ENCODE assay signal across 8 mouse cellular contexts in genomic region chr11:113101534-113101933, GRCm38 (mm10).
DNase-seq lines count a peak whose midpoint lies in the region; ATAC-seq and TF ChIP-seq lines count a peak whose summit lies in the region.

No protein-coding gene starts in this region.

- peak; percentile 4 to 12 for DNase-seq in B cell, adult 2 months
- no peak for DNase-seq in embryonic facial prominence, embryonic 11.5 days (ENCODE audit: low spot score)
- peak; percentile 69 for DNase-seq in lung, adult 2 months
- no peak for DNase-seq in cerebellum, adult 2 months
- no peak for DNase-seq in frontal cortex, postnatal 25 days (ENCODE audit: low spot score in 2 of 2)
- no peak for DNase-seq in yolk sac, embryonic 10.5 days (ENCODE audit: low spot score)
- no peak for DNase-seq in ovary, adult 18-20 months (ENCODE audit: low spot score)

- H3K4me1 ChIP-seq in embryonic facial prominence, embryonic 11.5 days (ENCODE audit: control insufficient read depth, insufficient read depth, low read length), result peaks cover 5% of the 10 kb centered on the region; the same call in 1 of the 2 replicates
- peaks cover 33% of the 10 kb centered on the region for H3K4me1 ChIP-seq in intestine, embryonic 16.5 days (ENCODE audit: control insufficient read depth, insufficient read depth, low read length)
- peaks cover 7% of the 10 kb centered on the region; the same call in 1 of the 2 replicates for H3K4me1 ChIP-seq in lung, adult 2 months (ENCODE audit: control insufficient read depth, insufficient read depth, low read length)
- H3K4me1 ChIP-seq in cerebellum, adult 2 months (ENCODE audit: control insufficient read depth, insufficient read depth, low read length), result peaks cover 7% of the 10 kb centered on the region; the same call in 1 of the 2 replicates

- 43% methylated on average over 11 of the region's 11 CpGs for WGBS in embryonic facial prominence, embryonic 11.5 days
- 39% methylated on average over 11 of the region's 11 CpGs for WGBS in intestine, embryonic 16.5 days
- 26% methylated on average over 11 of the region's 11 CpGs for WGBS in lung, adult 2 months
- WGBS in cerebellum, adult 2 months, result 60% methylated on average over 11 of the region's 11 CpGs

- peak; percentile 58; the same call in 1 of the 2 replicates for TF ChIP-seq POLR2A in lung, adult 2 months (IDR thresholded peaks at IDR 0.05; ENCODE audit: borderline replicate concordance, extremely low read depth, low read depth, low read length)
- no peak for TF ChIP-seq POLR2A in cerebellum, adult 2 months (IDR thresholded peaks at IDR 0.05; ENCODE audit: borderline replicate concordance, insufficient read depth, low read length)

- no peaks in the 10 kb centered on the region for H3K27me3 ChIP-seq in embryonic facial prominence, embryonic 11.5 days (ENCODE audit: control insufficient read depth, insufficient read depth, low read length)
- no peaks in the 10 kb centered on the region for H3K27me3 ChIP-seq in intestine, embryonic 16.5 days (replicated peaks; ENCODE audit: control insufficient read depth, insufficient read depth, low read length)
- no peaks in the 10 kb centered on the region for H3K27me3 ChIP-seq in cerebellum, adult 2 months (ENCODE audit: control insufficient read depth, insufficient read depth, low read length)

- no peak overlapping the region for H3K4me3 ChIP-seq in embryonic facial prominence, embryonic 11.5 days (ENCODE audit: low read depth, low read length)
- H3K4me3 ChIP-seq in intestine, embryonic 16.5 days (ENCODE audit: low read length), result peak overlapping the region; percentile 6; the same call in 1 of the 2 replicates
- peak overlapping the region; percentile 0 for H3K4me3 ChIP-seq in lung, adult 2 months (replicated peaks; ENCODE audit: extremely low read depth, low read depth, low read length)
- H3K4me3 ChIP-seq in cerebellum, adult 2 months (replicated peaks; ENCODE audit: insufficient read depth, low read depth, low read length), result no peak overlapping the region

- no peak for TF ChIP-seq CTCF in lung, adult 2 months (IDR thresholded peaks at IDR 0.05; ENCODE audit: insufficient read depth, low read length)
- no peak for TF ChIP-seq CTCF in cerebellum, adult 2 months (IDR thresholded peaks at IDR 0.05; ENCODE audit: borderline replicate concordance, insufficient read depth, low read depth, low read length)

- no peak for ATAC-seq in embryonic facial prominence, embryonic 11.5 days (replicated peaks; ENCODE audit: insufficient number of reproducible peaks, low FRiP score, low TSS enrichment, low read depth)
- peak; percentile 77 for ATAC-seq in intestine, embryonic 16.5 days

- H3K27ac ChIP-seq in embryonic facial prominence, embryonic 11.5 days (replicated peaks; ENCODE audit: low read depth, low read length), result no peak overlapping the region
- H3K27ac ChIP-seq in intestine, embryonic 16.5 days (ENCODE audit: low read length), result peak overlapping the region; percentile 54
- H3K27ac ChIP-seq in cerebellum, adult 2 months (ENCODE audit: insufficient read depth, low read length), result no peak overlapping the region

- H3K9me3 ChIP-seq in embryonic facial prominence, embryonic 11.5 days (replicated peaks; ENCODE audit: control insufficient read depth, low read length), result no peaks in the 10 kb centered on the region
- no peaks in the 10 kb centered on the region for H3K9me3 ChIP-seq in intestine, embryonic 16.5 days (ENCODE audit: control insufficient read depth, low read length)

- no peak overlapping the region for H3K4me2 ChIP-seq in embryonic facial prominence, embryonic 11.5 days (ENCODE audit: low read depth, low read length)
- peak overlapping the region; percentile 37 for H3K4me2 ChIP-seq in intestine, embryonic 16.5 days (ENCODE audit: low read depth, low read length)

- no peaks in the 10 kb centered on the region for H3K36me3 ChIP-seq in embryonic facial prominence, embryonic 11.5 days (replicated peaks; ENCODE audit: control insufficient read depth, insufficient read depth, low read depth, low read length)
- H3K36me3 ChIP-seq in intestine, embryonic 16.5 days (ENCODE audit: control insufficient read depth, insufficient read depth, low read length), result no peaks in the 10 kb centered on the region

- 0 out of 2 replicates have a peak overlapping the region, but pooled peaks have one; percentile 18 for H3K9ac ChIP-seq in embryonic facial prominence, embryonic 11.5 days (replicated peaks; ENCODE audit: low read length)
- no peak overlapping the region for H3K9ac ChIP-seq in intestine, embryonic 16.5 days (ENCODE audit: low read depth, low read length)

Comparison
In these comparisons a context has a peak if more than half of its experiments do, and no peak if none do; other contexts are left out.
1. DNase-seq: peak in B cell, adult 2 months (2 of 2) and lung, adult 2 months (single experiment); none in embryonic facial prominence, embryonic 11.5 days (single experiment), cerebellum, adult 2 months (0 of 2), frontal cortex, postnatal 25 days (0 of 2), yolk sac, embryonic 10.5 days (single experiment) and ovary, adult 18-20 months (single experiment).
2. H3K4me3 ChIP-seq: peak in intestine, embryonic 16.5 days (single experiment) and lung, adult 2 months (single experiment); none in embryonic facial prominence, embryonic 11.5 days (single experiment) and cerebellum, adult 2 months (single experiment).